Mouse (Mus musculus) brain, embryonic 14.5 days (tissue): Measurements from ENCODE around the gene Kcnn4.

Experiments
- CTCF ChIP-seq: fragments of 200-500 bp; IDR thresholded peaks from 2 replicates; pipeline ENCODE4 v1.5.1; 2012; ENCODE audit warnings: inconsistent platforms, mild to moderate bottlenecking, moderate library complexity, borderline replicate concordance; ENCODE audit not compliant: insufficient read depth, insufficient read length; ENCODE audit errors: extremely low read depth
- POLR2A ChIP-seq: fragments of 200-500 bp; IDR thresholded peaks from 2 replicates; pipeline ENCODE4 v1.6.1; 2012; ENCODE audit warnings: mild to moderate bottlenecking, inconsistent platforms, borderline replicate concordance; ENCODE audit not compliant: poor library complexity, insufficient read depth, insufficient read length, severe bottlenecking; ENCODE audit errors: extremely low read depth

DNA sequence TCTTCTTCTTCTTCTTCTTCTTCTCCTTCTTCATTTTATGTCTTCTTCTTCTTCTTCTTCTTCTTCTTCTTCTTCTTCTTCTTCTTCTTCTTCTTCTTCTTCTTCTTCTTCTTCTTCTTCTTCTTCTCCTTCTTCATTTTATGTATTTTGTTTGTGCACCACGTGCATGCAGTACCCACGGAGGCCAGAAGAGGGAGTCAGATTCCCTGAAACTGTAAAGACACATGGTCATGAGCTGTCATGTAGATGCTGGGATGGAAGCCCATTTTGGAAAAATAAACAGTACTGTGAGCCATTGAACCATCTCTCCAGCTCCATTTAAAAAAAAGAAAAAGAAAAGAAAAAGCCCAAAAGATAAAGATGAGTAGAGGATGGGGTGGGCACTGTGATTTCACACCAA, 31.8 kb upstream of the Kcnn4 start:
- TF ChIP-seq CTCF (peak; percentile 30; the same call in 1 of the 2 replicates), POLR2A (no peak)
